Mouse (Mus musculus): ENCODE data around the gene Smyd3. TPM values are rescaled to one million over a fixed set of nuclear protein-coding genes. Genes with fewer than 3 reads are reported as not detected.
"Not testable (repeated sequence)": the region's sequence is repeated elsewhere in the genome, so short reads cannot be mapped to it uniquely, and the experiment has no call there.

Smyd3 gene
- polyA plus RNA-seq, 1 experiment from 2014 or later, result 22.3 TPM

DNA sequence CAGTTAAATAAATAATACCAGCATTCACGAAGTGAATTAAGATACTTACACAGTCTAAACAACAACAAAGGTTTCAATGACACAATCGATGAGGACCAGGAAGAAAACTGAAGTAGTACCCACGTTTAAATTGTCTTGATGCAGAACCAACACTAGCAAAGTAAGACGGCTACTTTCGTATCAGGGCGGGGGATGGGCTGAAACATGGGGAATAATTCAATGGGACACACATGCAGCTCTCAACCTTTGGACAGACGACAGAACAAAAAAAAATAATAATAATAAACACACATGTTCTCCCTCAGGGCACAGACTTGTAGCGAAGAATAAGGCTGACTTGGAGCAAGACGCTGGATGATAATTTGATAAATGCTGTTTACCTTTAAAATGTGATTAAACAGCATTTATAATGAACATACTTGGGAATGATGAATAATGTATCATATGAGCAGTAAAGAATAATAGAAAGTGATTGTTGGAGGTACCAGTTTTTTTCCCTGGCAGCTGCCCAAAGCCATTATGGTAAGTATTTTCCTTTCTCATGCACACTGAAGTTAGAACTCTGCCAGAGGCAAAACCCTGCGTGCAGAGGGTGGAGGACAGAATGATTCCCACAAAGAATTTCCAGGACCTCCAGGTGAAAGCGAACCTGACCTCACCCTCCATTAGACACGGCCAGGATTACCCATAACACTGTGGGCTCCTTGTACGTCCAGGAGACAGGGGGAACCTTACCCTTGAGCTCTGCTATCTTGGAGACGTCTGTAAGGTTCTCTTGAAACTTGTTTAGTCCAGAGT, 340.8 kb downstream of the Smyd3 start:
- Histone ChIP-seq H3K27ac (peak overlapping the region; percentile 81), H3K9me3 (replicated peaks) (no peaks in the 10 kb centered on the region)
- DNase-seq (ENCODE audit: low spot score), result peak; percentile 46

GRCm38 (mm10) chr1:179174241-179174640, 343.6 kb downstream of the Smyd3 start:
- 88% methylated on average over 4 of the region's 4 CpGs for WGBS
- no peak for DNase-seq (ENCODE audit: low spot score)
- no peak overlapping the region for H3K27ac ChIP-seq
- H3K4me1 ChIP-seq, result peaks cover 31% of the 10 kb centered on the region
- H3K4me3 ChIP-seq, result no peak overlapping the region
- H3K9me3 ChIP-seq (replicated peaks), result no peaks in the 10 kb centered on the region
- H3K27me3 ChIP-seq (ENCODE audit: low read depth, poor library complexity, severe bottlenecking), result no peaks in the 10 kb centered on the region
- no peaks in the 10 kb centered on the region for H3K36me3 ChIP-seq

More for the DNA sequence above, 340.8 kb downstream of the Smyd3 start:
- Histone ChIP-seq H3K27me3 (ENCODE audit: low read depth, poor library complexity, severe bottlenecking) (no peaks in the 10 kb centered on the region), H3K4me1 (peaks cover 44% of the 10 kb centered on the region), H3K4me3 (no peak overlapping the region), H3K36me3 (no peaks in the 10 kb centered on the region)
- WGBS, result 65% methylated on average over 14 of the region's 14 CpGs

- peaks cover 35% of the 10 kb centered on the region for H3K4me1 ChIP-seq
- H3K9me3 ChIP-seq (replicated peaks), result no peaks in the 10 kb centered on the region
- no peak for DNase-seq (ENCODE audit: low spot score)
- H3K27ac ChIP-seq, result 0 out of 2 replicates have a peak overlapping the region, but pooled peaks have one; percentile 50
- WGBS, result 92% methylated on average over 8 of the region's 8 CpGs
- no peaks in the 10 kb centered on the region for H3K36me3 ChIP-seq
- no peak overlapping the region for H3K4me3 ChIP-seq
- H3K27me3 ChIP-seq (ENCODE audit: low read depth, poor library complexity, severe bottlenecking), result no peaks in the 10 kb centered on the region
Measured at GRCm38 (mm10) chr1:179170555-179170954, 347.3 kb downstream of the Smyd3 start.

- H3K27ac ChIP-seq, result no peak overlapping the region
- H3K4me1 ChIP-seq, result peaks cover 41% of the 10 kb centered on the region
- 93% methylated on average over 3 of the region's 3 CpGs for WGBS
- no peak for DNase-seq (ENCODE audit: low spot score)
- H3K9me3 ChIP-seq (replicated peaks), result no peaks in the 10 kb centered on the region
- H3K36me3 ChIP-seq, result no peaks in the 10 kb centered on the region
- no peaks in the 10 kb centered on the region for H3K27me3 ChIP-seq (ENCODE audit: low read depth, poor library complexity, severe bottlenecking)
- no peak overlapping the region for H3K4me3 ChIP-seq
Measured at GRCm38 (mm10) chr1:179169749-179170148, 348.1 kb downstream of the Smyd3 start.

- no peak for DNase-seq (ENCODE audit: low spot score)
- H3K4me1 ChIP-seq, result peaks cover 41% of the 10 kb centered on the region
- WGBS, result 90% methylated on average over 10 of the region's 10 CpGs
- H3K27me3 ChIP-seq (ENCODE audit: low read depth, poor library complexity, severe bottlenecking), result no peaks in the 10 kb centered on the region
- no peak overlapping the region for H3K27ac ChIP-seq
- no peak overlapping the region for H3K4me3 ChIP-seq
- H3K36me3 ChIP-seq, result no peaks in the 10 kb centered on the region
- no peaks in the 10 kb centered on the region for H3K9me3 ChIP-seq (replicated peaks)
Measured at GRCm38 (mm10) chr1:179169161-179169560, 348.7 kb downstream of the Smyd3 start.

GRCm38 (mm10) chr1:179164219-179164618, 353.6 kb downstream of the Smyd3 start:
- DNase-seq (ENCODE audit: low spot score); H3K4me3 ChIP-seq; H3K27ac ChIP-seq; H3K9me3 ChIP-seq (replicated peaks); H3K27me3 ChIP-seq (ENCODE audit: low read depth, poor library complexity, severe bottlenecking); H3K36me3 ChIP-seq: not testable (repeated sequence)
- H3K4me1 ChIP-seq, result peaks cover 59% of the 10 kb centered on the region
- 93% methylated on average over 5 of the region's 5 CpGs for WGBS

GRCm38 (mm10) chr1:179162752-179163151, 355.1 kb downstream of the Smyd3 start:
- peaks cover 54% of the 10 kb centered on the region for H3K4me1 ChIP-seq
- H3K27ac ChIP-seq; H3K4me3 ChIP-seq; H3K36me3 ChIP-seq; H3K9me3 ChIP-seq (replicated peaks); DNase-seq (ENCODE audit: low spot score); H3K27me3 ChIP-seq (ENCODE audit: low read depth, poor library complexity, severe bottlenecking): not testable (repeated sequence)
- 97% methylated on average over 1 of the region's 1 CpGs for WGBS

DNA sequence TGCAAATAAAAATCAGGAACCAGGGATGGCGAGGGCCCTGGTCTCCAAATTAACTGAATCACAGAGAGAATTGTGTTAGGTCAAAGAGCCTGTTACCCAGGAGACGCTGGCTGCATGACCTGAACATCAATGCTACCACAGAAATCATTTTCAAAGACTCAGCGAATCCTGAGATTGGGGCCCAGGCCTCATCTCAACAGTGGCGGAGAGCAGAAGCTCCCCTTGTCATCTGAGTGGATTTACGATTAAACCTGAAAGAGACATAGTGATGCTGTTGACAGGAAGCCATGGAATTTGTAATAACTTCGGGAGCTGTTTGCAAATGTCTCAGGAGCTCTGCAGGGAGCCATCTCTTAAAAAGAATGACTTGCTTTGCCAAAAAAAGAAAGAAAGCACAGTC, 355.9 kb downstream of the Smyd3 start:
- no peak for DNase-seq (ENCODE audit: low spot score)
- Histone ChIP-seq H3K4me3 (no peak overlapping the region), H3K4me1 (peaks cover 46% of the 10 kb centered on the region), H3K36me3 (no peaks in the 10 kb centered on the region), H3K27ac (no peak overlapping the region), H3K27me3 (ENCODE audit: low read depth, poor library complexity, severe bottlenecking) (no peaks in the 10 kb centered on the region), H3K9me3 (replicated peaks) (no peaks in the 10 kb centered on the region)
- WGBS, result 66% methylated on average over 6 of the region's 6 CpGs

GRCm38 (mm10) chr1:179160697-179161096, 357.1 kb downstream of the Smyd3 start:
- H3K27ac ChIP-seq, result peak overlapping the region; percentile 6; the same call in 1 of the 2 replicates
- no peaks in the 10 kb centered on the region for H3K9me3 ChIP-seq (replicated peaks)
- DNase-seq (ENCODE audit: low spot score), result no peak
- WGBS, result 80% methylated on average over 3 of the region's 3 CpGs
- H3K4me3 ChIP-seq, result no peak overlapping the region
- no peaks in the 10 kb centered on the region for H3K27me3 ChIP-seq (ENCODE audit: low read depth, poor library complexity, severe bottlenecking)
- no peaks in the 10 kb centered on the region for H3K36me3 ChIP-seq
- peaks cover 35% of the 10 kb centered on the region for H3K4me1 ChIP-seq

DNA sequence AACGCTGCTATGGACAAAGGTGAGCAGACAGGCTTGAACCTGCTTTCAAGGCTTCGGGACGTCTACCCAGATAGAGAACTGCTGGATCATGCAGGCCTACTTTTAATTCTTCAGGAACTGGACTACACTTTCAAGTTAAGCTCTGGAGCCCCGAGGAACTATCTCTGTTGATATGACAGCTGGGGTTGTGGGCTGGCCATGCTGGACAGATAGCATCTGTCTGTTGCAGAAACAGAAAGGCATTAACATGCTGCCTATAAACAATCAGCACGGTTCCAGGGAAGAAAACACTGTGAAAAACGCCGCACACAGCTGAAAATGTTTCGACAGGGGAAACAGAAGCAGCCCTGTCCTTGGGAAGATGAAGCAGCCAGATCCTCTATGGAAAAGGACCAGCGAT, 365.5 kb downstream of the Smyd3 start:
- 87% methylated on average over 9 of the region's 9 CpGs for WGBS

DNA sequence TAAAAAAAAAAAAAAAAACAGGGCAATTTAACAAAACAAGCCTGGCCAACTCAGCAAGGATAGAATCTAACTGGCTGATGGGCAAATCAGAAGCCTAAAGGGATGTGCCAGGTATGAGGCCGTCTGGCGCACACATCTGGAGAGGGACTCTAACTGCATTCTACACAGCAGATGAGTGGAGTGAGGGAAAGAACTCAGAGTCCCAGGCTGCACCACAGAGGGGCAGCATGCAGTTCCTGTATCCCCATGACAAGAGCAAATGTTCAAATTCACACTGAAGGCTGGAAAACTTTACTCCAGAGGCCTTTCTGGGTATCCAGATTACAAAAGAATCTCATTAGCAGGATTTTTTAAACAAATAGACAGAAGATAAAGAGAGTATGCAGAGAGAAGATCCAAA, 366.6 kb downstream of the Smyd3 start:
- H3K4me3 ChIP-seq, result no peak overlapping the region
- WGBS, result 68% methylated on average over 2 of the region's 2 CpGs
- H3K4me1 ChIP-seq, result peaks cover 40% of the 10 kb centered on the region
- H3K36me3 ChIP-seq, result 0 out of 2 replicates have a peak, but pooled peaks cover 2% of the 10 kb centered on the region
- no peak overlapping the region for H3K27ac ChIP-seq
- H3K27me3 ChIP-seq (ENCODE audit: low read depth, poor library complexity, severe bottlenecking), result no peaks in the 10 kb centered on the region
- H3K9me3 ChIP-seq (replicated peaks), result no peaks in the 10 kb centered on the region
- DNase-seq (ENCODE audit: low spot score), result no peak

More for the DNA sequence above, 365.5 kb downstream of the Smyd3 start:
- Histone ChIP-seq H3K4me3 (no peak overlapping the region), H3K36me3 (0 out of 2 replicates have a peak, but pooled peaks cover 2% of the 10 kb centered on the region), H3K4me1 (peaks cover 29% of the 10 kb centered on the region), H3K27ac (no peak overlapping the region), H3K27me3 (ENCODE audit: low read depth, poor library complexity, severe bottlenecking) (no peaks in the 10 kb centered on the region), H3K9me3 (replicated peaks) (no peaks in the 10 kb centered on the region)
- DNase-seq (ENCODE audit: low spot score), result no peak

DNA sequence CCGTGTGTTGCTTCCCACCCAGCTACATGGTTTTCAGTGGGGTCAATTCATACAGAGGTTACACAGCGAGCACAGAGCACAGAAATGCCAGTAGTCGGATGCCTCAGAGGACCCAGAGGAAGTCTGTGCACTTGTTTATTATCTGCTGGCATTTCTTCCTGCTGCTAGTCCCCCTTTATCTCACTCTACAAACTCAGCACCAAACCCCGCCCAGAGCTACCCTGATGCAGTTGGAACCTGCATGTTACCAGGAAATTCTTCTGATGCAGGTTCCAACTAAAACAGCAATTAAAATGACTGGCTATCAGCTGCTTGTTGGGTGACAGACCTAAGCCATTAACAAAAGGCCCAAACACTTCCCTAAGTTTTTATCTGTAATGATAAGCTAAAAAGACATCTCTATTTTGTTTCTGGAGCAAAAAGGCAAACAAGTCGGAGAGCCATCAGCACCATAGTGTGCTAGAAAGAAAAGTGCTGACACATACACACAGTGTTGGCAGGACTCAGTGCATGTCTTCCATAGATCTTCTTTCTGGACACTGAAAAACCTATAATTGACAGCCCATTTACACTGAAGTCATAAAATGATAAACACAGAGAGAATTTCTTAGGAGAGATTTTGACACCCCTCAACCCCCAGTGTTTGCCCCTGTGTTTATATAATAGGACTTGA, 368.2 kb downstream of the Smyd3 start:
- H3K27me3 ChIP-seq (ENCODE audit: low read depth, poor library complexity, severe bottlenecking), result no peaks in the 10 kb centered on the region
- 84% methylated on average over 5 of the region's 5 CpGs for WGBS
- no peak overlapping the region for H3K4me3 ChIP-seq
- peaks cover 54% of the 10 kb centered on the region for H3K4me1 ChIP-seq
- DNase-seq (ENCODE audit: low spot score), result no peak
- 0 out of 2 replicates have a peak, but pooled peaks cover 2% of the 10 kb centered on the region for H3K36me3 ChIP-seq
- H3K9me3 ChIP-seq (replicated peaks), result no peaks in the 10 kb centered on the region
- H3K27ac ChIP-seq, result peak overlapping the region; percentile 43; the same call in 1 of the 2 replicates

DNA sequence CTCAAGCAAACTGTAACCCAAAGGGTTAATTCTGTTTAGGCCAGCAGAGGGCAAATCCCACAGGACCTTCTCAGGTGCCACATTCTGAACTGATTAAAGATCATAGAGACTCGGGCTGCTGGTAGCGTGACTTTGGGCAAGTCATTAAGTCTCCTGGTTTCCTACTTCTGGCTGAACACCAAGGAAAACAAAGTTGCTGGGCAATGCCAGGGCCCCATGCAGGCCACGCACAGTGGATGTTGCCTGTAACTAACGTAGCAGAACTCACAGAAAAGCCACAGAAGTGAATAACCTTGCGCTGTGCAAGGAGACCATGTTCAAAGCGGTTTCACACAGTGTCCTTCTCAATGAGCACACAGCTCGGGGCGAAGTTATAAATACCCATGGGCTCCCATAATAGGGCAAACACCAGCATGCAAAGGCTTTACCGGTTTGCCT, 371.1 kb downstream of the Smyd3 start:
- H3K36me3 ChIP-seq, result 0 out of 2 replicates have a peak, but pooled peaks cover 2% of the 10 kb centered on the region
- peak; percentile 61 for DNase-seq (ENCODE audit: low spot score)
- no peaks in the 10 kb centered on the region for H3K27me3 ChIP-seq (ENCODE audit: low read depth, poor library complexity, severe bottlenecking)
- WGBS, result 37% methylated on average over 9 of the region's 9 CpGs
- H3K4me1 ChIP-seq, result peaks cover 82% of the 10 kb centered on the region
- H3K4me3 ChIP-seq, result peak overlapping the region; percentile 9; the same call in 1 of the 2 replicates
- H3K27ac ChIP-seq, result peak overlapping the region; percentile 86
- H3K9me3 ChIP-seq (replicated peaks), result no peaks in the 10 kb centered on the region
